Mouse (Mus musculus) embryonic facial prominence, embryonic 11.5 days (tissue): ENCODE results near the gene Apoa2. TPM values are rescaled to one million over a fixed set of nuclear protein-coding genes. Genes with fewer than 3 reads are reported as not detected.

Source experiments
- ATAC-seq: fragments of 200-750 bp; cut with Nextera tagmentation; replicated peaks from 2 replicates; pipeline ENCODE4 v1.8.0; 2017; ENCODE audit warnings: low read depth; ENCODE audit not compliant: insufficient number of reproducible peaks, low FRiP score, low TSS enrichment
- DNase-seq: peaks from one replicate; pipeline ENCODE4 v3.0.0-alpha.2; 2015; ENCODE audit warnings: low spot score
- H3K27ac ChIP-seq: fragments of 300-500 bp; sonication (generic); replicated peaks from 2 replicates; pipeline ENCODE4 v1.5.1; 2014; ENCODE audit warnings: mild to moderate bottlenecking, low read depth, low read length, control low read depth
- H3K27me3 ChIP-seq: fragments of 300-500 bp; sonication (generic); 2 replicates; pipeline ENCODE4 v1.6.1; 2014; ENCODE audit warnings: mild to moderate bottlenecking, low read length, moderate library complexity, mixed read lengths; ENCODE audit not compliant: control insufficient read depth, insufficient read depth
- H3K36me3 ChIP-seq: fragments of 300-500 bp; sonication (generic); replicated peaks from 2 replicates; pipeline ENCODE4 v1.6.1; 2014; ENCODE audit warnings: low read depth, mild to moderate bottlenecking, low read length, moderate library complexity, mixed read lengths; ENCODE audit not compliant: control insufficient read depth, insufficient read depth
- H3K4me1 ChIP-seq: fragments of 300-500 bp; sonication (generic); 2 replicates; pipeline ENCODE4 v1.6.1; 2014; ENCODE audit warnings: low read length, mixed read lengths; ENCODE audit not compliant: control insufficient read depth, insufficient read depth
- H3K4me2 ChIP-seq: fragments of 300-500 bp; sonication (generic); 2 replicates; pipeline ENCODE4 v1.6.1; 2014; ENCODE audit warnings: low read depth, mild to moderate bottlenecking, control low read depth, low read length, moderate library complexity
- H3K4me3 ChIP-seq: fragments of 300-500 bp; sonication (generic); 2 replicates; pipeline ENCODE4 v1.5.1; 2014; ENCODE audit warnings: low read depth, low read length, control low read depth
- H3K9ac ChIP-seq: fragments of 300-500 bp; sonication (generic); replicated peaks from 2 replicates; pipeline ENCODE4 v1.6.1; 2014; ENCODE audit warnings: mild to moderate bottlenecking, control low read depth, low read length
- H3K9me3 ChIP-seq: fragments of 300-500 bp; sonication (generic); replicated peaks from 2 replicates; pipeline ENCODE4 v1.6.1; 2016; ENCODE audit warnings: mild to moderate bottlenecking, low read length, inconsistent platforms, mixed read lengths; ENCODE audit not compliant: control insufficient read depth
- WGBS: fragments of 180-500 bp; shearing (Covaris S2); extraction: QIAGEN DNeasy Blood & Tissue Kit; methylation state at CpG from one replicate; pipeline ENCODE4 v1.1.7; 2014; 5-methylcytosine and 5-hydroxymethylcytosine counted together
- polyA plus RNA-seq: library from polyadenylated mRNA; unstranded; fragments of >200 nt; fragmentation: Nextera tagmentation; extraction: Ambion mirVana; gene quantifications from 2 replicates; pipeline ENCODE4 v1.2.1, GENCODE M21; 2014

The Apoa2 gene
- polyA plus RNA-seq, 1 experiment from 2014 or later, result 3.7 TPM

DNA sequence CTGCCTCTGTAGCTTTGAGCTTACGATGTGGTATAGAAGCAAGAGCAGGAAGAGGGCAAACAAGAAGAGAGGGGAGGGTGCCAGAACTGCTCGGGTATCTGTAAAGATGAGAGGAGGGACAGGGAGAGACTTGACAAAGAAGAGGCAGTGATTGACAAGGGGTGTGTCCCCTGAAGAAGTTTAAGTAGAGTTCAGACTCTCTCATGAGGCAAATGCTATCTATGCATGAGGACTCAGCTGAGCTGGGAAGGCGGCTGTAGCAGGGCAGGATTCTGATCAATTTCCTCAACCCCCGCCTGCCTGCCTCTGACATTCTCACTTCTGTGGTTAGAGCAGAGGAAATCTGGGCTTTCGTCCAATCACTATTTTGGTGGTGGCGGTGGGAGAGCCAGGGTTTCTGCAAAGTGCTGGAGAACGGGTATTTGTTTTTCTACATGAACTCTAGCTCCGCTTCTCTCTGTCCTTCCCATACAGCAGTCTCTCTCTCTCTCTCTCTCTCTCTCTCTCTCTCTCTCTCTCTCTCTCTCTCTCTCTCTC is 37.8 kb downstream of the Apoa2 start:
- no peaks in the 10 kb centered on the region for H3K36me3 ChIP-seq
- WGBS, result 4% methylated on average over 8 of the region's 8 CpGs
- H3K4me3 ChIP-seq, result 0 out of 2 replicates have a peak overlapping the region, but pooled peaks have one; percentile 12
- H3K27me3 ChIP-seq, result no peaks in the 10 kb centered on the region
- no peaks in the 10 kb centered on the region for H3K9me3 ChIP-seq
- DNase-seq, result peak; percentile 46
- peak overlapping the region; percentile 48 for H3K9ac ChIP-seq
- peak overlapping the region; percentile 35 for H3K27ac ChIP-seq
- peaks cover 2% of the 10 kb centered on the region; the same call in 1 of the 2 replicates for H3K4me1 ChIP-seq
- peak overlapping the region; percentile 37 for H3K4me2 ChIP-seq
- ATAC-seq, result peak; percentile 46; the same call in 1 of the 2 replicates

DNA sequence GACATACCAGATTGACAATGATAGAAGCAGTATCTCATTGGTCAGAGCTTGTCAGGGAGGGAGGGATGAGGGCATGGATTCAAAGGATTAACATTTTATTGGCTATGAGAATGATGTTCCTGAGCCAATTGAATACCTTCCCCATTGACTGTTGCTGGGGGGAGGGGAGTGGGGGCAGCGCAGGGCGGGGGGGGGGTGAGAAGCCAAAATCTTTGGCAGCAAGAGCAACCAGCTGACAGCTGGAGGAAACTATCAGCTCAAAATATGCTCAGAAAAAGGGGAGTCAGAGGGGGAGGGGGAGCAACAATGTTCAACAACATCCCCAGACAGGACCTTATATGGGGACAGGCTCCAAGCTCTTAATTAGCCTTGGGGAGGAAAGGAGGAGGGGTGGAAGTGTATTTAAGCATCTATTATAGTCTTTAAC is 38.3 kb downstream of the Apoa2 start:
- Histone ChIP-seq H3K27me3 (no peaks in the 10 kb centered on the region), H3K36me3 (no peaks in the 10 kb centered on the region), H3K4me2 (peak overlapping the region; percentile 37), H3K9me3 (no peaks in the 10 kb centered on the region), H3K4me3 (0 out of 2 replicates have a peak overlapping the region, but pooled peaks have one; percentile 12), H3K27ac (peak overlapping the region; percentile 35; the same call in 1 of the 2 replicates), H3K9ac (no peak overlapping the region), H3K4me1 (peaks cover 2% of the 10 kb centered on the region; the same call in 1 of the 2 replicates)
- WGBS, result 6% methylated on average over 2 of the region's 2 CpGs
- ATAC-seq, result peak; percentile 86; the same call in 1 of the 2 replicates
- peak; percentile 53 for DNase-seq

DNA sequence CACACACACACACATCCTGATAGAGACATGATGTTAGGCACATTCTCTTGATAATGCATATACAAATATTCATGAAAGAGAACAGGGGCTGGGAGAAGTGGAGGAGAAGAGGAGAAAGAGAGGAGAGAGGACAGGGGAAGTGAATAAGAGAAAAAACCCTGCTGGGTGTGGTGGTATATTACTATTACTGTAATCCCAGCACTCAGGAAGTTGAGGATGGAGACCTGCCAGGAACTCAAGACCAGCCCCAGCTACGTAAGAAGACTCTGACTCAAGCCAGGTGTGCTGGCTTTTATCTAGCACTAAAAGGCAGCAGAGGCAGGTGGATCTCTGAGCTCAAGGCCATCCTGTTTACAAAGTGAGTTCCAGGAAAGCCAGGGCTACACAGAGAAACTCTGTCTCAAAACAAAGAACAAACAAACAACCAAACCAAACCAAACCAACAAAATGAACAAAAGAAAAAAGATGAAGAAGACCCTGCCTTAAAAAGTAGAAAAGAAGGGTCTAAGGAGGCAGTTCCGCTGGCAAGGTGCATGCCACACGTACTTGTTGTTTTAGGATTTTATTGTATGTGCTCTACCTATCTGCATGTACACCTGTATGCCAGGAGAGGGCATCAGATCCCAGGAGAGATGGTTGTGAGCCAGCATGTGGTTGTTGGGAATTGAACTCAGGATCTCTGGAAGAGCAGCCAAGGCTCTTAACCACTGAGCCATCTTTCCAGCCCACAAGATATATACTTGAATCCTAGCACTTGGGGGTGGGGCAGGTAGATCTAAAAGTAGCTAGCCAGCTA is 39.0 kb downstream of the Apoa2 start:
- no peak overlapping the region for H3K4me3 ChIP-seq
- no peak overlapping the region for H3K4me2 ChIP-seq
- no peaks in the 10 kb centered on the region for H3K27me3 ChIP-seq
- 81% methylated on average over 3 of the region's 3 CpGs for WGBS
- peaks cover 2% of the 10 kb centered on the region; the same call in 1 of the 2 replicates for H3K4me1 ChIP-seq
- no peaks in the 10 kb centered on the region for H3K36me3 ChIP-seq
- DNase-seq (no peak), ATAC-seq (no peak)
- no peaks in the 10 kb centered on the region for H3K9me3 ChIP-seq
- H3K9ac ChIP-seq, result no peak overlapping the region
- H3K27ac ChIP-seq, result no peak overlapping the region

DNA sequence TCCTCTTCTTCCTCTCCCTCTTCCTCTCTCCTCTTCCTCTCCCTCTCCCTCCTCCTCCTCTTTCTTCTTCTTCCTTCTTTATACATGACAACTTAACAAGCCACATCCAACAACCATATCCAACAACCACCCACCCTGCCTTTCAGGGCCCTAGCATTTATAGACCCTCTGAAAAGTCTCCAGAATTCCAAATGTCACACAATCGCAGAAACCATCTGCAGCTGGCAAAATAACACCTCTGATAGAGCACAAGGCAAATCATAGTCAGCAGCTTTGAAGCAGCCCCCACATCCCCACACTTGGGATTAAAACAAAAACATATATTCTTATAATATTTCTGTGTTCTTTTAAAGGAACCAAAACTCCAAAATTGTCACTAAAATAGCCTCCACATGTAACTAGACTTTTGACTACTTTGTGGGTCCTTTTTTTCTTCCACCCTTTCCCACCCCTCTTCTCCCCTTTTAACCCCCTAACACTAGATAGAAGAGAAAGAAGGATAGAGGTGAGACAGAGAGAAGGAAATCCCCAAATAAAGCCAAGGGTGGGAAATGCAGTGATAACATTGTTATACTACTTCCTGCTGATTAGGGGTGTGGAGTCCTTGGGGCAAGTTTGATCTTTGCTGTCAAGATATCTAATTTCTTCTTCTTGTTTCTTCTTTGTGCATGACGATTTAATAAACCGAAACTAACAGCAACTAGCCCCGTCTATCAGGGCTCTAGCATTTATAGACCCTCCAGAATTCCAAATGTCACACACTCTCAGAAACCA is 41.3 kb downstream of the Apoa2 start:
- Histone ChIP-seq H3K4me3 (no peak overlapping the region), H3K9me3 (no peaks in the 10 kb centered on the region), H3K36me3 (no peaks in the 10 kb centered on the region), H3K4me2 (no peak overlapping the region), H3K9ac (no peak overlapping the region), H3K27ac (no peak overlapping the region), H3K4me1 (peaks cover 3% of the 10 kb centered on the region), H3K27me3 (no peaks in the 10 kb centered on the region)
- no peak for ATAC-seq
- WGBS, result 68% methylated on average over 4 of the region's 4 CpGs
- DNase-seq, result no peak

DNA sequence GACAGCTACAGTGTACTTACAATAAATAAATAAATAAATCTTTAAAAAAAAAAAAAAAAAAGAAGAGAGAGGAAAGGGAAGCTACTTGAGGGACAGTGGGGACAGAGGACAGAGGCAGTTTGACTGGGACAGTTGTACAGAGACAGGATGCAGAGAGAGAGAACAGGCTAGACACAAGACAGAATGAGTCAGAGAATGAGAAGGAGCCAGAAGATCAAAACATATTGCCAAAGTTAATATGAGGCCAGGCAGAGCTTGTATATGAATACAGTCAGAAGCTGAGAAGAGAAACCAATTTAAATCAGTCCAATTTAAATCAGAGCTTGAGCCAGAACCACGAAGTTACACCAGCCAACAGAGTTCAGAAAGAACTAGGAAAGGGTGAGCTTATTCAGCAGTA is 43.5 kb downstream of the Apoa2 start:
- no peaks in the 10 kb centered on the region for H3K9me3 ChIP-seq
- 62% methylated on average over 1 of the region's 1 CpGs for WGBS
- DNase-seq (no peak), ATAC-seq (no peak)
- H3K4me1 ChIP-seq, result peaks cover 3% of the 10 kb centered on the region
- no peak overlapping the region for H3K9ac ChIP-seq
- H3K36me3 ChIP-seq, result peaks cover 4% of the 10 kb centered on the region; the same call in 1 of the 2 replicates
- no peak overlapping the region for H3K4me3 ChIP-seq
- no peak overlapping the region for H3K4me2 ChIP-seq
- no peak overlapping the region for H3K27ac ChIP-seq
- H3K27me3 ChIP-seq, result no peaks in the 10 kb centered on the region

DNA sequence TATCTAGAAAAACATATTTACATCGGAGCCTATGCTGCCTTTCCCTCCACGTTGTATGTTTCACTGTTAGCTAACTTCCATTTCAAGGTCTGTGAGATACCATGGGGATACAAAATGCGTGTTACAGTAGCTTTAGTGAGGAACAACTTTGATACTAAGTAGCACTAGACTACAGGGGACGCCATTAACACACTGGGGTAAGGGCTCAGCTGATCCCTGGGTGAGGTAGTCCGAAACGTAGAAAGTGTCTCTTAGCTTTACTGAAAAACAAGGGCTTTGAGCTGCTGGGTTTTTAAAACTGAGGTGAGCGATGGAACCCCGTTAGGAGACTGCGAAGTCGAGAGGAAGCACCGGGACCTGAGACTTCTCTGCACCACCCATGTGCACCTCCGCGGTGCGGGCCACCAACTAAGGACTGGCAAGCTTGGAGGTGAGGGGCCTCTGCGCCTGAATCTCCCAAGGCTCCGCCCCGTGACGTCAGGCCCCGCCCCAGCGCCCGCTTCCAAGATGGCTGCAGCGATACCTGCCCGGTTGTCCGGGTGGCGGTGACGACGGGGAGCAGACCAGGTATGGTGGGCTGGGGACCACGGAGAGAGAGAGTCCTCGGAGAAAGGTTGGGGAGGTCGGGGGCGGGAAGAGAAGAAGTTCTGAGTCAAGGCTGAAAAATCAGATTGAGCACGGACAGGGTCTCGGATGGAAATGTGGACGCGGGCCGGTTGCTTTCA is 45.2 kb downstream of the Apoa2 start, which contains the start of gene B4galt3:
TSS of gene B4galt3 (plus strand) at position 481 of the 725 bp plus-strand sequence.
- Histone ChIP-seq H3K27me3 (no peaks in the 10 kb centered on the region), H3K4me1 (peaks cover 3% of the 10 kb centered on the region), H3K4me2 (peak within 1 kb of the TSS; percentile 93), H3K4me3 (peak within 1 kb of the TSS; percentile 80), H3K9me3 (no peaks in the 10 kb centered on the region), H3K27ac (no peak within 1 kb of the TSS; the same call in 1 of the 2 replicates), H3K36me3 (peaks cover 4% of the 10 kb centered on the region), H3K9ac (peak within 1 kb of the TSS; percentile 72)
- DNase-seq (peak; percentile 94), ATAC-seq (peak; percentile 90)
- WGBS, result 3% methylated on average over 36 of the region's 36 CpGs

DNA sequence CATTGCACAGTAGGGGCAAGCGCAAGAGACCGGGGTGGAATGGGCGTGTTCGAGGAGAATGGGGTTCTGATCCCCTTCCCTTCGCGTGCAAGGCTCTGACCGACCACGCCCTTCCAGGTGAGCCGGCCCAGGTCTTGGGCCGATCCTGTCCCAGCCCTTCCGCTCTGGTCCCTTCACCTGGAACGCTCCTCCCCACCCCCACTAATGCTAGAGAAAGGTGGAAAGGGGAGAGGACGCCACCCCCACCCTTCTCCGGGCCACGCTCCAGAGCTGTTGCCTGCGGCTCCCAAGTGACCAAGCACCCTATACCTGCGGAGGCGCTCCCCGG is 45.7 kb downstream of the Apoa2 start:
- H3K27ac ChIP-seq, result no peak overlapping the region
- 2% methylated on average over 19 of the region's 19 CpGs for WGBS
- H3K4me3 ChIP-seq, result peak overlapping the region; percentile 80
- H3K36me3 ChIP-seq, result peaks cover 9% of the 10 kb centered on the region
- peak overlapping the region; percentile 93 for H3K4me2 ChIP-seq
- ATAC-seq, result peak; percentile 82
- H3K4me1 ChIP-seq, result peaks cover 3% of the 10 kb centered on the region
- no peaks in the 10 kb centered on the region for H3K9me3 ChIP-seq
- DNase-seq, result peak; percentile 39
- H3K27me3 ChIP-seq, result no peaks in the 10 kb centered on the region
- H3K9ac ChIP-seq, result peak overlapping the region; percentile 72
